Mouse (Mus musculus) embryonic facial prominence, embryonic 11.5 days (tissue): ENCODE measurements around the gene Myadml2. TPM values are rescaled to one million over a fixed set of nuclear protein-coding genes. Genes with fewer than 3 reads are reported as not detected.

Experiments
- ATAC-seq: fragments of 200-750 bp; cut with Nextera tagmentation; replicated peaks from 2 replicates; pipeline ENCODE4 v1.8.0; 2017; ENCODE audit warnings: low read depth; ENCODE audit not compliant: insufficient number of reproducible peaks, low FRiP score, low TSS enrichment
- DNase-seq: peaks from one replicate; pipeline ENCODE4 v3.0.0-alpha.2; 2015; ENCODE audit warnings: low spot score
- H3K27ac ChIP-seq: fragments of 300-500 bp; sonication (generic); replicated peaks from 2 replicates; pipeline ENCODE4 v1.5.1; 2014; ENCODE audit warnings: mild to moderate bottlenecking, low read depth, low read length, control low read depth
- H3K27me3 ChIP-seq: fragments of 300-500 bp; sonication (generic); 2 replicates; pipeline ENCODE4 v1.6.1; 2014; ENCODE audit warnings: mild to moderate bottlenecking, low read length, moderate library complexity, mixed read lengths; ENCODE audit not compliant: control insufficient read depth, insufficient read depth
- H3K36me3 ChIP-seq: fragments of 300-500 bp; sonication (generic); replicated peaks from 2 replicates; pipeline ENCODE4 v1.6.1; 2014; ENCODE audit warnings: low read depth, mild to moderate bottlenecking, low read length, moderate library complexity, mixed read lengths; ENCODE audit not compliant: control insufficient read depth, insufficient read depth
- H3K4me1 ChIP-seq: fragments of 300-500 bp; sonication (generic); 2 replicates; pipeline ENCODE4 v1.6.1; 2014; ENCODE audit warnings: low read length, mixed read lengths; ENCODE audit not compliant: control insufficient read depth, insufficient read depth
- H3K4me2 ChIP-seq: fragments of 300-500 bp; sonication (generic); 2 replicates; pipeline ENCODE4 v1.6.1; 2014; ENCODE audit warnings: low read depth, mild to moderate bottlenecking, control low read depth, low read length, moderate library complexity
- H3K4me3 ChIP-seq: fragments of 300-500 bp; sonication (generic); 2 replicates; pipeline ENCODE4 v1.5.1; 2014; ENCODE audit warnings: low read depth, low read length, control low read depth
- H3K9ac ChIP-seq: fragments of 300-500 bp; sonication (generic); replicated peaks from 2 replicates; pipeline ENCODE4 v1.6.1; 2014; ENCODE audit warnings: mild to moderate bottlenecking, control low read depth, low read length
- H3K9me3 ChIP-seq: fragments of 300-500 bp; sonication (generic); replicated peaks from 2 replicates; pipeline ENCODE4 v1.6.1; 2016; ENCODE audit warnings: mild to moderate bottlenecking, low read length, inconsistent platforms, mixed read lengths; ENCODE audit not compliant: control insufficient read depth
- WGBS: fragments of 180-500 bp; shearing (Covaris S2); extraction: QIAGEN DNeasy Blood & Tissue Kit; methylation state at CpG from one replicate; pipeline ENCODE4 v1.1.7; 2014; 5-methylcytosine and 5-hydroxymethylcytosine counted together
- polyA plus RNA-seq: library from polyadenylated mRNA; unstranded; fragments of >200 nt; fragmentation: Nextera tagmentation; extraction: Ambion mirVana; gene quantifications from 2 replicates; pipeline ENCODE4 v1.2.1, GENCODE M21; 2014

The Myadml2 gene
- polyA plus RNA-seq, 1 experiment from 2014 or later, result not detected

GRCm38 (mm10) chr11:120618619-120619535 is 29.1 kb downstream of the Myadml2 start:
- no peak for DNase-seq

GRCm38 (mm10) chr11:120617519-120618112 is 30.3 kb downstream of the Myadml2 start, which contains the start of gene Pcyt2:
TSS of gene Pcyt2 (minus strand) at chr11:120617936.
- no peaks in the 10 kb centered on the region for H3K4me1 ChIP-seq
- no peaks in the 10 kb centered on the region for H3K9me3 ChIP-seq
- peak within 1 kb of the TSS; percentile 20; the same call in 1 of the 2 replicates for H3K27ac ChIP-seq
- peak within 1 kb of the TSS; percentile 85 for H3K4me2 ChIP-seq
- H3K36me3 ChIP-seq, result peaks cover 6% of the 10 kb centered on the region
- ATAC-seq (peak; percentile 91), DNase-seq (peak; percentile 94)
- peak within 1 kb of the TSS; percentile 75 for H3K4me3 ChIP-seq
- H3K27me3 ChIP-seq, result no peaks in the 10 kb centered on the region
- under 1% methylated on average over 56 of the region's 56 CpGs for WGBS
- peak within 1 kb of the TSS; percentile 74 for H3K9ac ChIP-seq

More at GRCm38 (mm10) chr11:120618619-120619535, 29.1 kb downstream of the Myadml2 start:
- H3K9ac ChIP-seq, result no peak overlapping the region
- H3K27me3 ChIP-seq, result no peaks in the 10 kb centered on the region
- H3K4me3 ChIP-seq, result no peak overlapping the region
- ATAC-seq, result no peak
- WGBS, result 91% methylated on average over 25 of the region's 25 CpGs
- H3K27ac ChIP-seq, result no peak overlapping the region
- no peak overlapping the region for H3K4me2 ChIP-seq
- no peaks in the 10 kb centered on the region for H3K9me3 ChIP-seq
- peaks cover 4% of the 10 kb centered on the region for H3K36me3 ChIP-seq
- H3K4me1 ChIP-seq, result no peaks in the 10 kb centered on the region; the same call in 1 of the 2 replicates

GRCm38 (mm10) chr11:120616617-120617294 is 31.2 kb downstream of the Myadml2 start:
- Histone ChIP-seq H3K27ac (no peak overlapping the region), H3K9ac (peak overlapping the region; percentile 74), H3K36me3 (peaks cover 9% of the 10 kb centered on the region), H3K4me2 (peak overlapping the region; percentile 85), H3K4me1 (no peaks in the 10 kb centered on the region), H3K4me3 (peak overlapping the region; percentile 75), H3K9me3 (no peaks in the 10 kb centered on the region), H3K27me3 (no peaks in the 10 kb centered on the region)
- WGBS, result 55% methylated on average over 4 of the region's 4 CpGs
- DNase-seq (no peak), ATAC-seq (no peak)

- DNase-seq (no peak), ATAC-seq (no peak)
- no peak overlapping the region for H3K27ac ChIP-seq
- no peaks in the 10 kb centered on the region for H3K9me3 ChIP-seq
- H3K9ac ChIP-seq, result no peak overlapping the region
- H3K27me3 ChIP-seq, result no peaks in the 10 kb centered on the region
- 90% methylated on average over 11 of the region's 11 CpGs for WGBS
- H3K36me3 ChIP-seq, result peaks cover 9% of the 10 kb centered on the region
- H3K4me2 ChIP-seq, result no peak overlapping the region
- no peak overlapping the region for H3K4me3 ChIP-seq
- H3K4me1 ChIP-seq, result no peaks in the 10 kb centered on the region
Observed at GRCm38 (mm10) chr11:120615606-120616203, 32.3 kb downstream of the Myadml2 start.

GRCm38 (mm10) chr11:120615167-120615566 is 32.8 kb downstream of the Myadml2 start:
- H3K4me2 ChIP-seq, result no peak overlapping the region
- H3K27me3 ChIP-seq, result no peaks in the 10 kb centered on the region
- WGBS, result 91% methylated on average over 6 of the region's 6 CpGs
- no peak overlapping the region for H3K27ac ChIP-seq
- DNase-seq (no peak), ATAC-seq (no peak)
- no peaks in the 10 kb centered on the region for H3K9me3 ChIP-seq
- no peaks in the 10 kb centered on the region for H3K4me1 ChIP-seq
- no peak overlapping the region for H3K4me3 ChIP-seq
- no peak overlapping the region for H3K9ac ChIP-seq
- peaks cover 9% of the 10 kb centered on the region for H3K36me3 ChIP-seq

GRCm38 (mm10) chr11:120613976-120614375 is 34.0 kb downstream of the Myadml2 start:
- H3K27ac ChIP-seq, result no peak overlapping the region
- no peaks in the 10 kb centered on the region; the same call in 1 of the 2 replicates for H3K4me1 ChIP-seq
- H3K9ac ChIP-seq, result no peak overlapping the region
- H3K36me3 ChIP-seq, result peaks cover 9% of the 10 kb centered on the region
- H3K27me3 ChIP-seq, result no peaks in the 10 kb centered on the region
- H3K4me2 ChIP-seq, result no peak overlapping the region
- 86% methylated on average over 8 of the region's 8 CpGs for WGBS
- no peak for ATAC-seq
- no peaks in the 10 kb centered on the region for H3K9me3 ChIP-seq
- no peak overlapping the region for H3K4me3 ChIP-seq
- DNase-seq, result no peak

- WGBS, result 87% methylated on average over 10 of the region's 10 CpGs
- no peak for ATAC-seq
- no peaks in the 10 kb centered on the region for H3K9me3 ChIP-seq
Observed at GRCm38 (mm10) chr11:120613481-120613972, 34.4 kb downstream of the Myadml2 start.

More at GRCm38 (mm10) chr11:120613481-120613972, 34.4 kb downstream of the Myadml2 start:
- DNase-seq, result no peak
- Histone ChIP-seq H3K27me3 (no peaks in the 10 kb centered on the region), H3K9ac (no peak overlapping the region), H3K4me3 (no peak overlapping the region), H3K4me1 (peaks cover under 1% of the 10 kb centered on the region; the same call in 1 of the 2 replicates), H3K4me2 (no peak overlapping the region), H3K36me3 (peaks cover 9% of the 10 kb centered on the region), H3K27ac (no peak overlapping the region)
